Mouse (Mus musculus) brain, embryonic 14.5 days (tissue): ENCODE measurements around the gene Il9. TPM values are rescaled to one million over a fixed set of nuclear protein-coding genes. Genes with fewer than 3 reads are reported as not detected.
A peak's percentile ranks its signal among the peaks of the same experiment; 100 is the strongest.

ENCODE experiments used
- DNase-seq: peaks from one replicate; pipeline ENCODE4 v3.0.0-alpha.2; 2011; ENCODE audit warnings: low read depth
- CTCF ChIP-seq: fragments of 200-500 bp; IDR thresholded peaks from 2 replicates; pipeline ENCODE4 v1.5.1; 2012; ENCODE audit warnings: inconsistent platforms, mild to moderate bottlenecking, moderate library complexity, borderline replicate concordance; ENCODE audit not compliant: insufficient read depth, insufficient read length; ENCODE audit errors: extremely low read depth
- POLR2A ChIP-seq: fragments of 200-500 bp; IDR thresholded peaks from 2 replicates; pipeline ENCODE4 v1.6.1; 2012; ENCODE audit warnings: mild to moderate bottlenecking, inconsistent platforms, borderline replicate concordance; ENCODE audit not compliant: poor library complexity, insufficient read depth, insufficient read length, severe bottlenecking; ENCODE audit errors: extremely low read depth
- polyA plus RNA-seq: library from polyadenylated mRNA; depleted of rRNA; stranded (reverse); fragments of >200 nt; gene quantifications from 2 replicates; pipeline ENCODE4 v1.2.3, GENCODE M21; 2012

Il9 gene
- polyA plus RNA-seq, 1 experiment: not detected

- no peak for DNase-seq
- TF ChIP-seq POLR2A (no peak), CTCF (no peak)
Observed at GRCm38 (mm10) chr13:56468536-56468935, 13.5 kb downstream of the Il9 start.

- no peak for DNase-seq
- no peak for TF ChIP-seq POLR2A
- no peak for TF ChIP-seq CTCF
Observed at GRCm38 (mm10) chr13:56467786-56468185, 14.3 kb downstream of the Il9 start.

DNA sequence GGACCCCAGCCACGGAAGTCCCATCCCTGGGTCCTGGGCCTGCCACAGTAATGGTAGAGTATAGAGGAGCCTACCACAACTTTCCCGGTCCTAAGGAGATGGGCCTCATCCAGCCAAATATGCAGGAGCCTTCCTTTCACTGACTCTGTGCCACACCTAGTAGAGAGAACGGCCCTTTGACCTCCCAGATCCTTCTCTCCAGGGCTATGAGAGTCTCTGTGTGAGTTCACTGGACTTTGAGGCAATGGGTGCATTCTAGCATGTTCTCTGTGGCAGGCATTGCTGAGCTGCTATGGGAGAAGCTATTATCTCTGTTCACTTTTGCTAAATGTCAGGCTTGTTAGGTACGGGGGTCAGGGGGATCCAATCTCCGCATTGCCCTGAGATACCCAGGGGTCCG is 18.3 kb downstream of the Il9 start:
- no peak for DNase-seq
- TF ChIP-seq POLR2A: no peak
- no peak for TF ChIP-seq CTCF

GRCm38 (mm10) chr13:56463261-56463660 is 18.8 kb downstream of the Il9 start:
- TF ChIP-seq POLR2A (no peak), CTCF (no peak)
- DNase-seq: peak; percentile 22

- TF ChIP-seq CTCF (no peak), POLR2A (no peak)
- no peak for DNase-seq
Observed at GRCm38 (mm10) chr13:56462791-56463190, 19.3 kb downstream of the Il9 start.

- TF ChIP-seq CTCF (no peak), POLR2A (no peak)
- DNase-seq: no peak
Observed at GRCm38 (mm10) chr13:56461460-56461859, 20.6 kb downstream of the Il9 start.

DNA sequence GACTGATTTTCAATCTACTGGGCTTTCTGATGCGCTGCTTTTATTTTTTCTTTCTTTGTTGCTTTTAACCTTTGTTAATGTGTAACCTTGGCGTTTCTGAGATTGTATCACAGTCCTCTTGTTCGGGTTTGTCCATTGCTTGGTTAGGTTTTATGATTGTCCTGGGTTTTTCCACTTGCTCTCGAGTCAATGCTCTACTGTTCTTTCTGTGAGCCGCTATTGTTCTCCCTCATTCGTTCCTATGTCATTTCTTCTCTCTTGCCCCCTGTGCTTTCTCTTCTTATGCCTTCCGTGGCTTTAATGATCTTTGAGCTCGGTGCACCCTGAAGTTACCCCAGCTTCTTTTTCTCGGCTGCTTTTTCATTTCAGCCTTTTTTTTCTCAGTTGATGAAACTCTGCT is 24.0 kb downstream of the Il9 start:
- TF ChIP-seq CTCF (no peak), POLR2A (no peak)
- no peak for DNase-seq

- no peak for DNase-seq
- no peak for TF ChIP-seq POLR2A
Observed at GRCm38 (mm10) chr13:56450035-56450434, 32.0 kb downstream of the Il9 start.

GRCm38 (mm10) chr13:56449239-56450030 is 32.6 kb downstream of the Il9 start:
- peak; percentile 96 for DNase-seq
- TF ChIP-seq POLR2A (no peak), CTCF (no peak)

- no peak for DNase-seq
- TF ChIP-seq CTCF (no peak), POLR2A (no peak)
Observed at GRCm38 (mm10) chr13:56444996-56445395, 37.0 kb downstream of the Il9 start.

- DNase-seq: no peak
- TF ChIP-seq CTCF (no peak), POLR2A (no peak)
Observed at GRCm38 (mm10) chr13:56444112-56444511, 37.9 kb downstream of the Il9 start.

- TF ChIP-seq POLR2A (no peak), CTCF (no peak)
- DNase-seq: no peak
Observed at GRCm38 (mm10) chr13:56443411-56443810, 38.6 kb downstream of the Il9 start.
